Mouse (Mus musculus): ENCODE data around the gene Acsbg2. TPM values are rescaled to one million over a fixed set of nuclear protein-coding genes. Genes with fewer than 3 reads are reported as not detected.
A peak's percentile ranks its signal among the peaks of the same experiment; 100 is the strongest.

The Acsbg2 gene
- total RNA-seq, 4 experiments from 2014 or later, result not detected

- DNase-seq (ENCODE audit: low spot score in 2 of 2), result no peak
Measured at GRCm38 (mm10) chr17:56826718-56827117, 47.5 kb downstream of the Acsbg2 start.

DNA sequence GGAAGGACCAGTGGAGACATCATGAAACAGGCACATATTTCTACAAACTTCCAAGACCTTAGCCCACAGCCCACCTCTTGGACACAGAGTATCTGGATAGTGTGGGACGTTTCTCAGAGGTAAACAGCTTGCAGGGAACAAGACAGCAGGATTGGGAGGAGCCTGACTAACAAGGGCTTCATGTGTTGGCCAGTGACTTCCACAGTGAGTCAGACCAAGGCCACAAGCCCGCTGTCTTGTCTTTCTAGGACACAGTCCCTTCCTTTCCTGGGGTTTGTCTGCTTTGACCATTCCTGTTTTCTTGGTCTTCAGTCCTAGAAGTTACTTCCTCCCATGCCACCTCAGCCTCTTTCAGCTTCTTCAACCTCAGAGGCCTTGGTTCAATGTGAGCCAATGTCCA is 50.9 kb downstream of the Acsbg2 start:
- DNase-seq (ENCODE audit: low spot score in 2 of 2), result no peak

DNA sequence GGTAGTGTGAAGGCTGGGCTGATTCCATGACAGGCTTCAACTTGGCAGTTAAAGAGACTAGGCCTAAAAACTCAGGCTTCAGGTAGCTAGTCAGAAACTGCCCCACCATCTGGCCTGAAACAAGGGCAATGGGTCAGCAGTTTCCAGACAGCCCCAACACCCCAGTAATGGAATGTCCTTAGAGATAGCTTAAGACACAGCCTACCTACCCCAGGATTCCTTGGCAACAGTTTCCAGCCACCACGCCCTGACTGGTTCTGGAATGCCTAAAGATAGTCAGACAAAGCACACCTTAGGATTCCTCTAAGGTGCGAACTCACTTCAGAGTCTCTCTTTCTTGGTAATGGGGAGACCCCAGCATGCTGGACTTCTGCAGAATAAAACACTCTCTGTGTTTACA is 51.9 kb downstream of the Acsbg2 start:
- no peak for DNase-seq (ENCODE audit: low spot score in 2 of 2)

- DNase-seq (ENCODE audit: low spot score in 2 of 2), result no peak
Measured at GRCm38 (mm10) chr17:56819694-56820111, 54.5 kb downstream of the Acsbg2 start.

- no peak for DNase-seq (ENCODE audit: low spot score in 2 of 2)
Measured at GRCm38 (mm10) chr17:56819032-56819545, 55.2 kb downstream of the Acsbg2 start.

DNA sequence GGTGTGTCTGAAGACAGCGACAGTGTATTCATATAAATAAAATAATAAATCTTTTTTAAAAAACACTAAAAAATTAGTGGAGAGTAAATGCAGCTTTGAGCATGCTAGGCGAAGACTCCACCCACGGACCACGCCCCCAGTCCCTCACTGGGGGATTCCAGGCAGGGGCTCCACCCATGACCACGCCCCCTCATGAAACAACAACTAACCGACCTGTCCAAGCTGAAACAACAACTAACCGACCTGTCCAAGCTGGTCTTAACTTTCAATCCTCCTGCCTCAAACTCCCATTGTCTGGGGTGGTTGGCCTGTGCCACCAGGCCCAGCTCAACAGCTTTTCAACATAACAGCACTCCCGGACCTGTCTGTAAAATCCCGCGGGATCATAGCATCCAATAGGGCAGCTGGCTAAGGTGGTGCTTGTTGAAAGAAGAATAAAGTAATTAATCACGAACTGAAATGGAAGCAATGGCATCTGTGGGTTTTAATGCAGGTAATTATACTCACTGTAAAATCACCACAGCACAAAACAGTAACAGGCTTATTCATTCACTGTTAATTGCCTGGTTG is 56.1 kb downstream of the Acsbg2 start:
- DNase-seq (ENCODE audit: low spot score in 2 of 2), result no peak

DNA sequence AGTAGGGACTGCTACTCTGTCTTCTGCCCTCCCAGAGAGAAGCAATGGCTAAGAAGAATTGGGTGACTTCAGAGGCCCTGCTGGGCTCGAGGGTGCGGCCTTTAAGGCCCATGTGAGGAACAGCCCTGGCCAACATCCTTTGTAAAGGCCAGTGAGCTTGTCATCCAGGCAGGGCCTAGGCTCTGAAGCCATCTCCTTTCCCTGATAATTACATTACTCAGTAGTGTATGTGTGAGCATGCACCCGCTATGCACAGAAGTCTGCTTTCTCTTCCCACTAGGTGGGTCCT is 59.2 kb downstream of the Acsbg2 start:
- DNase-seq (ENCODE audit: low spot score in 2 of 2), result no peak

DNA sequence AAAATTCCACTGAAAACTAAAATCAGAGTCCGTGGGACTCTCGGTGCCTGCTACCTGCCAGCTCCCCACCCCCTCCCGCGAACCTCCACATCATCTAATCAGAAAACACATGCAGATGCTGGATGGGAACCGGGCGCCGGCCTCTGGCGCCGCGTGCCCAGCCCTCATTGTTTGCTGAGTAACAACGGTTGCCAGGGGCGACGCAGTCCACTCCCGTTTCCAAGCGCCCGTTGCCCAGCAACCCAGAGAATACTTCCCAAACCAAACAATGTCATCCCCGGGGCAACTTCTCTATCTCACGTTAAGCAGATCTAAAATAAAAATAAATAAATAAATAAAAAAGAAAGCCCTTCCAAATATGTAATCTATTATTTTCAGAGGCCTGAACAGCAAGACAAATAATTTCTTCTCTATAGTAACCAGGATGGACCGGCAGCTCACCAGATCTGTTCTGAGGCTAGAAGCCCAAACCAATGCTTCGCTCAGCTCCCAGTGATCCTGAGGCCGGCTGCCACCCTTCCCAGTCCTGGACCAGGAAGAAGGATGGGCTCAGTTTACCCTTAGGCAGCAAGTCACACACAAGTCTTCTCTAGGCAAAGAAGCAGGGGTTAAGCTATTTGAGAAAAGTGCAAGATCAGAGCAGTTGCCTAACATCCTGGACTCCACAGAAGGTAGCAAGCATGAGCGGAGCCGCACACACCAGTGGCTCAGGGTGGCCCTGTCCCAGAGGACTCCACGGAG is 59.8 kb downstream of the Acsbg2 start:
- peak; percentile 76 to 81 for DNase-seq (ENCODE audit: low spot score in 2 of 2)

GRCm38 (mm10) chr17:56810245-56810644 is 64.0 kb downstream of the Acsbg2 start:
- DNase-seq (ENCODE audit: low spot score in 2 of 2), result peak; percentile 70 to 83

DNA sequence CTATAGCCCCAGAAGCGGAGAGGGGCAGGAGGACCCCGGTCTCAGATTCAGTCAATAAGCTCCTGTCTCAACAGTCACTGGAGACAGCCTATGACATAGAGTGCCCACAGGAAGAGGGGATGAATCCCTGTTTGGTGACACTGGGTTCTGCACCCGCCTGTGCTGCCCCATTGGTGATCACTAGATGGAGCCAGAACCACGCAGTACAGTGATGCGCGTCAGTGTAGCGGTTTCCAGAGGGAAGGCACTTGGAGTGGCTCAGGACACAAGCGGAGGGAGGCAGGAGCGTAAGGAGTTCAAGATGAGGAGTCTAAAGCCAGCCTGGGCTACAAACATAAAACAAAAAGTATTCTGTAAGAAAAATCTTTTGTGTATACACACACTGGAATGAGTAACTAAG is 65.7 kb downstream of the Acsbg2 start:
- DNase-seq (ENCODE audit: low spot score in 2 of 2), result peak; percentile 57 to 59

DNA sequence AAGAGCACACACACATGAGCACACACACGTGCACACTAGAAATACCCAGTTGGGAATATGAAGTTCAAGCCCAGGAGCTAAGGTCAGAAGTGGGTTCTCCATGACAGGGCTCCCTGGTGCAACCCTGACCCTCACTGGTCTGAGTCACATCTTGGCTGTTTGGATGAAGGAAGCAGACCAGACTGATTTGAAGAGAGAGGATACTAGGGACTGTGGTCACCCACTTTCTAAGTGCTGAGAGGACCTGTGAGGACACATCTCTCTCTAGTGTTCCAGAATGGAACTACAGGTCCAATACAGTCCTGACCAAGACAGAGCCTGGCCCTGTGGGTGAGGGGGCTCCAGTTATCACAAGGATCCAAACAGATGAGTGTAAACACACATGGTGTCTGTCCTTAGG is 68.5 kb downstream of the Acsbg2 start:
- no peak for DNase-seq (ENCODE audit: low spot score in 2 of 2)

DNA sequence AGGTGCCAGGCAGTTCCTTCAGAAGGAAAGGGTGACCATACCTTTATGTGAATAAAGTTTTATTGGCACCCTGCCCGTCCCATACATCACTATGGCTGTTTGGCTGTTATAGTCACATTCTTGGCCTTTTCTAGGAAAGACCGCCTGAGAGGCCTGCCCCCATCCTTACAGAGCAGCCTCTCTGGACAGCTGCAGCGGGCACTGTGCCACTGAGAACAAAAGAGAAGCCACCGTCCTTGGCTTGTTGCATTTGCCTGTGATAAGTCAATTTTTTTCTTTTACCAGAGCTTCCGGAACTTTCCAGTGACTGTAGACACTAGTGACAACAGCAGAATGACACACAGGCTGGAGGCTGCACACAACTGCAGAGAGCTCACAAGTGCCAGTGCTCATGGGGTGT is 69.3 kb downstream of the Acsbg2 start:
- no peak for DNase-seq (ENCODE audit: low spot score in 2 of 2)

DNA sequence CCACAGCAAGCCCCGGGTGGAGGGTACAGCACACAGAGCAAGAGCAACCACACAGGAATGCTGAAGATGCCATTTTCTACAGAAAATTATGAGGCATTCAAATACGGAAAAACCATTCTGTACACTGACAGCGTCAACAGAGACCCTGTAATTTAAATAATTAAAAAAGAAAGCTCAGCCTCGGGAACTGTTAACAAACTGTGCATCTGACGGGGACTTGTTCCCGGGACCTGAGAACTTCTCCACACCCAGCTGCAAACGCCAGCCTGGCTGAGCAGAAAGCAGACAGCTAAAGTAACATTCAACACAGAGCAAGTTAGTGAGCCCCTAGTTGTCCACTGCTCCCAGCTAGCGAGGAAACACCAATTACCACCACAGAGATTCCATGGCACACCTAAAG is 72.2 kb downstream of the Acsbg2 start:
- no peak for DNase-seq (ENCODE audit: low spot score in 2 of 2)

DNA sequence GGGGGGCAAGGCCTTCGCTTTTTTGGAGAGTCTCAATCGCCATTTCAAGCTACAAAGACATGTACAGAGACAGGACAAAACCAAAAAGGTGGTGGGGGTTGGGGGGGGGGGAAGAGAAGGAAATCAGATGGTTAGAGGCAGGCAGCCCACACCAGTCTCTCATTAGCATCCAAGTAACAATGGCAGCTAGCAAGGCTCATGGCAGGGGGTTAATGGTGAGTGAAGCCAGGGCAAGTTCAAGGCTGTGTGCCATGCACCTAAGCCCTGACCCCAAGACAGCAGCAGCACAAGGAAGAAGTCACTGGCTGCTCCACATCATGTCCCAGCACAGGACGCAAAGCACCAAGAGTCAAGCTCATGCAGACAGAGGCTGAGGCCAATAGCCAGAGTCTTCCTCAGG is 75.0 kb downstream of the Acsbg2 start:
- DNase-seq (ENCODE audit: low spot score in 2 of 2), result no peak

GRCm38 (mm10) chr17:56793614-56794319 is 80.5 kb downstream of the Acsbg2 start:
- no peak for DNase-seq (ENCODE audit: low spot score in 2 of 2)

Other genes with a start within 250 kb of the Acsbg2 start
- gene Lonp1, start 247.6 kb downstream of the Acsbg2 start, total RNA-seq (2022), result 10 to 100 TPM; 63.0 to 69.4 (median 67.5) TPM
- not detected for gene Catsperd, start 246.3 kb downstream of the Acsbg2 start, total RNA-seq (2022)
- 10 to 100 TPM; 36.5 to 40.7 (median 39.7) TPM for gene Ranbp3, start 201.2 kb downstream of the Acsbg2 start, total RNA-seq (2022)
- 100 to 1,000 TPM; 325 to 413 (median 358) TPM for gene Ndufa11, start 156.7 kb downstream of the Acsbg2 start, total RNA-seq (2022)
- 1 to 10 TPM; 1.8 to 3.1 (median 2.4) TPM for gene Vmac, start 156.4 kb downstream of the Acsbg2 start, total RNA-seq (2022)
- 1 to 10 TPM; 1.9 to 5.0 (median 3.5) TPM for gene Nrtn, start 116.9 kb downstream of the Acsbg2 start, total RNA-seq (2022)
- gene Dus3l, start 109.7 kb downstream of the Acsbg2 start, total RNA-seq (2022), result 10 to 100 TPM; 12.6 to 17.4 (median 15.4) TPM
- gene Prr22, start 104.2 kb downstream of the Acsbg2 start, total RNA-seq (2022), result under 1 TPM in 1 of 4 experiments, not detected in 3; 0.12 TPM
- 1 to 10 TPM; 1.8 to 3.6 (median 2.5) TPM for gene Rfx2, start 43.4 kb downstream of the Acsbg2 start, total RNA-seq (2022)
- not detected for gene 1700061G19Rik, start 1.0 kb upstream of the Acsbg2 start, total RNA-seq (2022)
- 10 to 100 TPM; 19.5 to 24.2 (median 21.8) TPM for gene Mllt1, start 61.0 kb upstream of the Acsbg2 start, total RNA-seq (2022)
- gene Acer1, start 107.7 kb upstream of the Acsbg2 start, total RNA-seq (2022), result not detected
- gene Clpp, start 115.9 kb upstream of the Acsbg2 start, total RNA-seq (2022), result 10 to 100 TPM; 35.8 to 39.5 (median 37.5) TPM
- gene Alkbh7, start 122.9 kb upstream of the Acsbg2 start, total RNA-seq (2022), result 10 to 100 TPM; 20.2 to 27.1 (median 21.9) TPM
- gene Pspn, start 125.6 kb upstream of the Acsbg2 start, total RNA-seq (2022), result not detected
- 10 to 100 TPM; 13.3 to 17.5 (median 15.5) TPM for gene Gtf2f1, start 136.8 kb upstream of the Acsbg2 start, total RNA-seq (2022)
- under 1 TPM in 1 of 4 experiments, not detected in 3; 0.27 TPM for gene Gm17949, start 137.0 kb upstream of the Acsbg2 start, total RNA-seq (2022)
- gene Khsrp, start 157.1 kb upstream of the Acsbg2 start, total RNA-seq (2022), result 10 to 100 TPM; 23.3 to 29.9 (median 27.2) TPM
- not detected for gene Slc25a41, start 167.2 kb upstream of the Acsbg2 start, total RNA-seq (2022)
- under 1 TPM in 1 of 4 experiments, not detected in 3; 0.34 TPM for gene Crb3, start 184.7 kb upstream of the Acsbg2 start, total RNA-seq (2022)
- gene Slc25a23, start 185.4 kb upstream of the Acsbg2 start, total RNA-seq (2022), result 10 to 100 TPM; 28.2 to 32.7 (median 31.3) TPM
- under 1 TPM in 3 of 4 experiments, not detected in 1; 0.12 to 0.52 (median 0.44) TPM for gene Dennd1c, start 204.1 kb upstream of the Acsbg2 start, total RNA-seq (2022)
- under 1 TPM; 0.53 to 0.88 (median 0.64) TPM for gene Tubb4a, start 213.3 kb upstream of the Acsbg2 start, total RNA-seq (2022)
- under 1 TPM in 1 of 4 experiments, not detected in 3; 0.38 TPM for gene Tnfsf9, start 230.9 kb upstream of the Acsbg2 start, total RNA-seq (2022)